ENCODE assay signal across 9 mouse cellular contexts in the genomic region with DNA sequence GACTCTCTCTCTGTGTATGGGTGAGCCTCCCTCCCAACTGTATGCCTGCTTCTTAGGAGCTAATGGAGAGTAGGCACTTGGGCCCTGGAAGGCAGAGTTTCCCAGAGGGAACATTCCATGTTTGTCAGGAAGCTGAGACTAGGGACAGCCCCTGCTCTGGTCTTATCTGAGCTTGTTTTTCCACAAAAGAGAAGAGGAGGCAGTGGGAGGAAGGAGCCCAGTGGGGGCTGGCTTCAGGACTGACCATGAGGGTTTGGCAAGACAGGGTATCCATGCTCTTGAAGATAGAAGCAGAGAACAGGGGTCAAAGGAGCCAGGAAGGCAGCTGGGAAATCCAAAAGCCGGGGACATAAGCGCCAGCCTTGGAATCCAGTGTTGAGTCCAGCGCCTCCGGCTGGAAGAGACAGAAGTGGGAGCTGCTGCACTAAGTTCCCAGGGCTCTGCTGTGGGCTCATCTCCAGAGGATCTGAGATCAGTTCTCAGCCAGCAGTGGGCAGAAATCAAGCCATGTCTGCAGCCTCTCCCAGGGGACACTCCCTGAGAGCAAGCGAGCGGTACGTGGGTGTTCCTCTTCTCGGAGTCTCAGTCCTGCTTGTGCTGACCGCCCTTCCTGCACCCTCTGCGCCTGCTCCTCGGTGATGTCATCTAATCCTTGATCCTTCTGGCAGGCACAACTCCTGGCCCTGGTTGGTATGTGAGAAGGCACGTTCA.
A peak's percentile ranks its signal among the peaks of the same experiment; 100 is the strongest.
DNase-seq lines count a peak whose midpoint lies in the region; ATAC-seq lines count a peak whose summit lies in the region.
"Had no signal": no experiment of that assay in that cellular context is flagged by ENCODE, and none has a peak within 500 bp of the region (broad histone marks: within the 10 kb centered on the region; RNA-seq: fewer than 3 reads in every experiment).

No protein-coding gene starts in this region.

- peak; percentile 57; the same call in 1 of the 2 replicates for ATAC-seq in stomach, embryonic 16.5 days (ENCODE audit: insufficient read depth, low FRiP score)

- peak overlapping the region; percentile 44 for H3K9ac ChIP-seq in stomach, embryonic 16.5 days (ENCODE audit: low read length)

- H3K27me3 ChIP-seq in stomach, embryonic 16.5 days (ENCODE audit: control insufficient read depth, insufficient read depth, low read length) = no peaks in the 10 kb centered on the region

- no peaks in the 10 kb centered on the region for H3K36me3 ChIP-seq in stomach, embryonic 16.5 days (ENCODE audit: control insufficient read depth, insufficient read depth, low read length)

- peak overlapping the region; percentile 50 for H3K27ac ChIP-seq in stomach, embryonic 16.5 days (ENCODE audit: low read length)

- no peak overlapping the region for H3K4me2 ChIP-seq in stomach, embryonic 16.5 days (ENCODE audit: low read depth, low read length)

- DNase-seq in left cerebral cortex, adult 18-20 months (ENCODE audit: low spot score in 2 of 2) = peak; percentile 39 to 57
- DNase-seq in left cerebral cortex, adult 11 months (ENCODE audit: low spot score) = no peak
- peak; percentile 59 for DNase-seq in gastrocnemius, postnatal 25 days
- peak; percentile 25 for DNase-seq in kidney, postnatal 14 days
- DNase-seq in Muller cell, postnatal 12 days (ENCODE audit: inconsistent ontology term) = no peak
- no peak for DNase-seq in right cerebral cortex, postnatal 14 days
- DNase-seq in layer of hippocampus, adult 11-12 months (ENCODE audit: low spot score) = no peak

- H3K4me1 ChIP-seq in stomach, embryonic 16.5 days (ENCODE audit: control insufficient read depth, insufficient read depth, low read length) = peaks cover 16% of the 10 kb centered on the region

- no peaks in the 10 kb centered on the region for H3K9me3 ChIP-seq in stomach, embryonic 16.5 days (replicated peaks; ENCODE audit: control insufficient read depth, low read length)

- WGBS in stomach, embryonic 16.5 days = 51% methylated on average over 12 of the region's 12 CpGs

- H3K4me3 ChIP-seq in stomach, embryonic 16.5 days (replicated peaks; ENCODE audit: low read length) = no peak overlapping the region
- H3K4me3 ChIP-seq: erythroblast, embryonic 14.5 days had no signal

Comparison
In these comparisons a context has a peak if more than half of its experiments do, and no peak if none do; other contexts are left out.
1. DNase-seq: peak in left cerebral cortex, adult 18-20 months (2 of 2), gastrocnemius, postnatal 25 days (single experiment) and kidney, postnatal 14 days (single experiment); none in left cerebral cortex, adult 11 months (single experiment), Muller cell, postnatal 12 days (single experiment), right cerebral cortex, postnatal 14 days (single experiment) and layer of hippocampus, adult 11-12 months (single experiment).